Mouse (Mus musculus) testis, adult 2 months (tissue): ENCODE measurements around the gene Stoml1.

Source experiments
- CTCF ChIP-seq: fragments of 200-500 bp; IDR thresholded peaks from 2 replicates; pipeline ENCODE4 v1.5.1; 2012; ENCODE audit warnings: low read depth, mild to moderate bottlenecking, inconsistent platforms, low read length, moderate library complexity; ENCODE audit not compliant: control insufficient read depth, insufficient read depth, insufficient replicate concordance
- POLR2A ChIP-seq: fragments of 200-500 bp; IDR thresholded peaks from 2 replicates; pipeline ENCODE4 v1.6.1; 2012; ENCODE audit warnings: low read depth, mild to moderate bottlenecking, inconsistent platforms, low read length, moderate library complexity; ENCODE audit not compliant: control insufficient read depth

DNA sequence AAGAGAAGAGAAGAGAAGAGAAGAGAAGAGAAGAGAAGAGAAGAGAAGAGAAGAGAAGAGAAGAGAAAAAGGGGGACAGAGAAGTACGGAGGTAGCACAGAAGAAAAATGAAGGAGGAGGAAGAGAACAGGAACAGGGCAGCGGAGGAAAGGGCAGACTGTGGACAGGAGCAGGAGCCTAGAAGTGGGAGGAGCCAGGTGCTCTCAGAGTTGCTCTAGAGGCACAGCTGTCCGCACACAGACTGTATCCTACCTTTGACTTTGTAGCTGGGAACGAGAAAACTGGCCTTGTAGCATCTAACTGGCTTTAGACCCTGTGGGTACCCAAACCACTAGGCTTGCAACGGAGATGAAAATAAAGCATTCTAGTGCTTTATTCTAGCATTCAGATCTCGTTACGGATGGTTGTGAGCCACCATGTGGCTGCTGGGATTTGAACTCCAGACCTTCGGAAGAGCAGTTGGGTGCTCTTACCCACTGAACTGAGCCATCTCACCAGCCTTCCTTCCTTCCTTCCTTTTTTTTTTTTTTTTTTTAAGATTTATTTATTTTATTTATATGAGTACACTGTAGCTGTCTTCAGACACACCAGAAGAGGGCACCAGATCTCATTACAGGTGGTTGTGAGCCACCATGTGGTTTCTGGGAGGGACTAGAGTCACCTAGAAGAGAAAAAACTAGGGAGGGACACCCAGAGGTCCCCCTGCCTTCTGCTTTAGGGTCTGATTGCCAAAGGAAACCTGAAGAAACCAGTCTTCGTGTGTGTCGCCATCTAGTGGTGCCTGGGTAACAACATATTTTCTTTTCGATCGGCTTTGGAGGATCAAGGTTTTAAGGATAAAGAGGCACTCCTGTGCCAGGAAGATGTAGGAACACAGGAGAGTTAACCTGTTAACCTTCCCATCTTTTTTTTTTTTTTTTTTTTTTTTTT, 15.7 kb downstream of the Stoml1 start:
- no peak for TF ChIP-seq CTCF
- no peak for TF ChIP-seq POLR2A
